Mouse (Mus musculus): ENCODE measurements around the gene Crabp1.

DNA sequence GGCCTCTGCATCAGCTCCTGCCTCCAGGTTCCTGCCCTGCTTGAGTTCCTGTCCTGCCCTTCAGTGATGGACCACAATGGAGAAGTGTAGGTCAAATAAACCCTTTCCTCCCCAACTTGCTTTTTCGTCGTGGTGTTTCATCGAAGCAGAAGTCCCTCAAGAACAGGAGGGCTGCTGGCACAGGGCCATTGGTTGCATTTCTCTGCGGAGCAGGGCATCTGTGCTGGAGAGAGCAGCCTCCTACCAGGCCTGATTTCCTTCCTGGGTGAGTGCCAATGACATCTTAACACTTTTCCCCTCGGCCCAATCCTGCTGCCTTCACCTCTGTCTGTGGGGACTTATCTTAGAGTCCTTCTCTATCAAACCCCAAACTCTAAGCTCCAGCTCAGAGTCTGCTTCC lies 25.7 kb downstream of the Crabp1 start:
- TF ChIP-seq CTCF (IDR thresholded peaks at IDR 0.05; ENCODE audit: borderline replicate concordance, control insufficient read depth, extremely low read depth, insufficient read depth, low read length, poor library complexity) (no peak), POLR2A (IDR thresholded peaks at IDR 0.05; ENCODE audit: control insufficient read depth, extremely low read depth, insufficient read depth, low read length, poor library complexity) (no peak)
